Comparison of ENCODE assay signal across 8 mouse cellular contexts in genomic region chr9:83834748-83835313, GRCm38 (mm10). TPM values are rescaled to one million over a fixed set of nuclear protein-coding genes. Genes with fewer than 3 reads are reported as not detected.
DNase-seq lines count a peak whose midpoint lies in the region; ATAC-seq and TF ChIP-seq lines count a peak whose summit lies in the region.

No protein-coding gene starts in this region.

- no peaks in the 10 kb centered on the region for H3K79me2 ChIP-seq in heart, adult 2 months (replicated peaks; ENCODE audit: control insufficient read depth, insufficient read depth, low read length)

- no peak for DNase-seq in heart, adult 2 months
- no peak for DNase-seq in heart, postnatal 25 days (ENCODE audit: low spot score)
- DNase-seq in natural killer cell, adult 2 months (ENCODE audit: low spot score in 2 of 2): no peak
- DNase-seq in adipocyte (ENCODE audit: low spot score): no peak
- DNase-seq in cerebellum, postnatal 14 days: no peak

- no peak overlapping the region; the same call in 1 of the 2 replicates for H3K27ac ChIP-seq in heart, adult 2 months
- no peak overlapping the region for H3K27ac ChIP-seq in ES-Bruce4 (ENCODE audit: insufficient read depth, low read length)

- H3K4me1 ChIP-seq in heart, adult 2 months (ENCODE audit: control insufficient read depth, insufficient read depth, low read length): no peaks in the 10 kb centered on the region
- H3K4me1 ChIP-seq in ES-Bruce4 (ENCODE audit: control insufficient read depth, insufficient read depth, low read length): no peaks in the 10 kb centered on the region

- peak overlapping the region; percentile 43; the same call in 1 of the 2 replicates for H3K9ac ChIP-seq in heart, adult 2 months (ENCODE audit: low read depth, low read length)
- H3K9ac ChIP-seq in ES-Bruce4 (ENCODE audit: low read depth, poor library complexity, severe bottlenecking): peak overlapping the region; percentile 81

- intact Hi-C loops in heart, adult 2 months (cut with DNase I): loop anchor here (2.0 to 5.0 kb wide), 3 partner anchors 28 to 283 kb away; partner anchors contain the start of genes Bckdhb and Elovl4
- intact Hi-C loops in heart, postnatal 25 days (cut with DNase I): no loop called here

- H3K9me3 ChIP-seq in ES-Bruce4 (replicated peaks; ENCODE audit: control insufficient read depth, insufficient read depth, low read length, poor library complexity, severe bottlenecking): no peaks in the 10 kb centered on the region

- H3K36me3 ChIP-seq in heart, adult 2 months (ENCODE audit: control insufficient read depth, insufficient read depth, low read length): no peaks in the 10 kb centered on the region
- peaks cover 4% of the 10 kb centered on the region for H3K36me3 ChIP-seq in ES-Bruce4 (ENCODE audit: control insufficient read depth, insufficient read depth, low read length, poor library complexity, severe bottlenecking)

- WGBS in heart, adult 2 months: under 1% methylated on average over 27 of the region's 27 CpGs

- TF ChIP-seq POLR2A in heart, adult 2 months (IDR thresholded peaks at IDR 0.05; ENCODE audit: insufficient read depth, low read depth, low read length): no peak
- no peak for TF ChIP-seq POLR2A in ES-Bruce4 (IDR thresholded peaks at IDR 0.05; ENCODE audit: insufficient read depth, low read length)

- peak; percentile 62 for ATAC-seq in granulocyte monocyte progenitor cell, adult 5-6 weeks (replicated peaks; ENCODE audit: poor library complexity, severe bottlenecking)
- peak; percentile 45; the same call in 1 of the 2 replicates for ATAC-seq in megakaryocyte progenitor cell, adult 5-6 weeks (replicated peaks; ENCODE audit: poor library complexity)

- peak overlapping the region; percentile 79 for H3K4me3 ChIP-seq in heart, adult 2 months
- peak overlapping the region; percentile 94 for H3K4me3 ChIP-seq in ES-Bruce4 (ENCODE audit: low read depth, low read length)

- no peak for TF ChIP-seq EP300 in heart, adult 2 months (IDR thresholded peaks at IDR 0.05; ENCODE audit: insufficient read depth, low read depth, low read length)
- TF ChIP-seq EP300 in ES-Bruce4 (IDR thresholded peaks at IDR 0.05; ENCODE audit: insufficient read depth, low read depth, low read length): 0 out of 2 replicates have a peak, but pooled peaks have one; percentile 3

- no peaks in the 10 kb centered on the region for H3K27me3 ChIP-seq in heart, adult 2 months (ENCODE audit: control insufficient read depth, insufficient read depth, low read length)
- H3K27me3 ChIP-seq in ES-Bruce4 (ENCODE audit: control insufficient read depth, insufficient read depth, low read length, poor library complexity, severe bottlenecking): no peaks in the 10 kb centered on the region

- TF ChIP-seq CTCF in heart, adult 2 months (IDR thresholded peaks at IDR 0.05): no peak
- no peak for TF ChIP-seq CTCF in ES-Bruce4 (IDR thresholded peaks at IDR 0.05; ENCODE audit: low read depth, low read length)

RNA-seq across cellular contexts. Expression of gene Ttk, which starts 0.3 kb away (rescaled TPM):
- total RNA-seq in heart, adult 2 months (2021): under 1 TPM; 0.08 to 0.39 TPM
- polyA plus RNA-seq in heart, adult 2 months (2012; rRNA removed): 0.04 and 0.12 TPM in 2 replicates
- under 1 TPM; 0.36 to 0.39 TPM for total RNA-seq in heart, postnatal 25 days (2021)
- polyA plus RNA-seq in ES-Bruce4 (2011; ENCODE audit: insufficient read depth, insufficient read length, low read depth, missing spikeins): 82.1 and 84.3 TPM in 2 replicates
- total RNA-seq in granulocyte monocyte progenitor cell, adult 5-6 weeks (2014; fragmentation: Nextera tagmentation): 17.9 and 30.2 TPM in 2 replicates
- 46.5 and 61.8 TPM in 2 replicates for total RNA-seq in granulocyte monocyte progenitor cell, adult 5-6 weeks (2017)
- 34.9 and 36.0 TPM in 2 replicates for total RNA-seq in megakaryocyte progenitor cell, adult 5-6 weeks (2015)
- total RNA-seq in megakaryocyte progenitor cell, adult 5-6 weeks (2017): 52.1 and 56.1 TPM in 2 replicates

RNA-seq across cellular contexts. Expression of gene Elovl4, which starts 28.8 kb away (rescaled TPM):
- total RNA-seq in heart, adult 2 months (2021): under 1 TPM; 0.18 to 0.32 TPM
- polyA plus RNA-seq in heart, adult 2 months (2012; rRNA removed): 0.23 and 0.25 TPM in 2 replicates
- total RNA-seq in heart, postnatal 25 days (2021): under 1 TPM; 0.11 to 0.21 TPM
- polyA plus RNA-seq in ES-Bruce4 (2011; ENCODE audit: insufficient read depth, insufficient read length, low read depth, missing spikeins): 4.8 and 5.0 TPM in 2 replicates
- not detected in 2 replicates for total RNA-seq in granulocyte monocyte progenitor cell, adult 5-6 weeks (2014; fragmentation: Nextera tagmentation)
- total RNA-seq in granulocyte monocyte progenitor cell, adult 5-6 weeks (2017): not detected in 2 replicates
- not detected in 2 replicates for total RNA-seq in megakaryocyte progenitor cell, adult 5-6 weeks (2015)
- total RNA-seq in megakaryocyte progenitor cell, adult 5-6 weeks (2017): not detected in 2 replicates

Comparison
In these comparisons a context has a peak if more than half of its experiments do, and no peak if none do; other contexts are left out.
1. RNA of gene Ttk, which starts 0.3 kb away (total RNA-seq): 34.9 to 56.1 TPM in megakaryocyte progenitor cell, adult 5-6 weeks and 17.9 to 61.8 TPM in granulocyte monocyte progenitor cell, adult 5-6 weeks; 0.36 to 0.39 TPM in heart, postnatal 25 days and 0.08 to 0.39 TPM in heart, adult 2 months; every median in the first group is over 10 times any median in the second.